Mouse (Mus musculus) megakaryocyte, embryonic 14.5 days (primary cell): ENCODE data around the gene Inka2. TPM values are rescaled to one million over a fixed set of nuclear protein-coding genes. Genes with fewer than 3 reads are reported as not detected.

Source experiments
- H3K27me3 ChIP-seq: replicated peaks from 2 replicates; pipeline ENCODE3; 2012; ENCODE audit warnings: inconsistent platforms
- H3K36me3 ChIP-seq: replicated peaks from 2 replicates; pipeline ENCODE3; 2012; ENCODE audit warnings: low read length, inconsistent platforms, mixed read lengths
- H3K4me1 ChIP-seq: 2 replicates; pipeline ENCODE4 v1.6.1; 2012; ENCODE audit warnings: inconsistent platforms
- H3K4me3 ChIP-seq: replicated peaks from 2 replicates; pipeline ENCODE3; 2012; ENCODE audit warnings: moderate library complexity, mild to moderate bottlenecking, inconsistent platforms
- H3K9me3 ChIP-seq: 2 replicates; pipeline ENCODE4 v1.6.1; 2012; ENCODE audit warnings: inconsistent platforms
- FLI1 ChIP-seq: IDR thresholded peaks from 2 replicates; pipeline ENCODE4 v1.6.1; 2012; ENCODE audit warnings: low read length, inconsistent platforms, mixed read lengths
- GATA1 ChIP-seq: IDR thresholded peaks from 3 replicates; pipeline ENCODE4 v1.6.1; 2012; ENCODE audit warnings: mixed read lengths, low read length, inconsistent platforms, borderline replicate concordance
- polyA plus RNA-seq: library from polyadenylated mRNA; stranded (reverse); fragments of >175 nt; gene quantifications from 2 replicates; pipeline ENCODE4 v1.2.3, GENCODE M21; 2012; ENCODE audit warnings: low replicate concordance; ENCODE audit not compliant: insufficient read depth

Gene Inka2
- polyA plus RNA-seq, 1 experiment: 4.4 TPM

DNA sequence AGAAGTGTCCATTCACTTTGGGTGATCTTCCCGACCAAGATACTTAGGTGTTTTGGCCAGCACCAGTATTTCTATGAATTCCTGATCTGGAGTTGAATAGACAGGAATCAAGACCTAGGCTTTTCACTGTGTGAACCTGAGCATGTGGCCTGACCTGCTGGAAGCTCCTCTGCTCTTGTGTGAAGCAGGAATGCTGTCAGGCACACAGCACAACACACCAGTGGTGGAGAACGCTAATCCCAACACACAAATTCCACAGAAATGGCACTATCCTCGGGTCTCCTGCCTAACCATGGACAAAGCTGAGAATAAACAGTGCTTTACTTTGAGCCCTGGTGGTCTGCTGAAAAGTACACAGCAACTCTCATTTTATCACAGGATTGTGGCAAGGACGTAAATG lies 16.1 kb downstream of the Inka2 start:
- Histone ChIP-seq H3K36me3 (peaks cover 63% of the 10 kb centered on the region), H3K4me3 (no peak overlapping the region), H3K4me1 (peaks cover 68% of the 10 kb centered on the region), H3K27me3 (no peaks in the 10 kb centered on the region), H3K9me3 (no peaks in the 10 kb centered on the region)
- no peak for TF ChIP-seq GATA1
- no peak for TF ChIP-seq FLI1

DNA sequence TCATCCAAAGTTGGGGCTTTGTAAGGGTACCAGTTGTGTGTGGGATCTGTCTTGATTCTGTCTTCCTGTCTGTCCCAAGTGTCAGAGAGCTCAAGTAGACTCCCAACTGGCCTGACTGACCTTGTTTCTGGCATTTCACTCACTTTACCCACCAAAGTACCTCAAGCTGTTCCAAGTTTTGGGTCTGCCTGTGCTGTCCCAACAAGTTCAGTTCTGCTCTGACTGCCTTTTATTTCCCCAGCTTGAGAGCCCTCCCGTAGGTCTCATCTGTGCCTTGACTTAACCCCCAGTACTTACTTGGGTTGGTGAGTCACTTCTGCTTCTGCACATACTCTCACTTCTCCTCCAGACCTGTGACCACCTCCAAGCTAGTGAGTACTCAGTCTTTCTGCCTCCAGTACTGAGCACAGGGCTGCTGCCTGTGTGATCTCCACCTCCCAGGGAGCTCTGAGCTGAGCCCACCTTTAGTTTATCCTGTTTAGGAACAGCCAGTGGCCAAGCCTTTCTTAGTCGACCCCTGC lies 17.3 kb downstream of the Inka2 start:
- Histone ChIP-seq H3K4me1 (peaks cover 66% of the 10 kb centered on the region), H3K4me3 (no peak overlapping the region), H3K36me3 (peaks cover 63% of the 10 kb centered on the region), H3K27me3 (no peaks in the 10 kb centered on the region), H3K9me3 (no peaks in the 10 kb centered on the region)
- no peak for TF ChIP-seq GATA1
- TF ChIP-seq FLI1: no peak

DNA sequence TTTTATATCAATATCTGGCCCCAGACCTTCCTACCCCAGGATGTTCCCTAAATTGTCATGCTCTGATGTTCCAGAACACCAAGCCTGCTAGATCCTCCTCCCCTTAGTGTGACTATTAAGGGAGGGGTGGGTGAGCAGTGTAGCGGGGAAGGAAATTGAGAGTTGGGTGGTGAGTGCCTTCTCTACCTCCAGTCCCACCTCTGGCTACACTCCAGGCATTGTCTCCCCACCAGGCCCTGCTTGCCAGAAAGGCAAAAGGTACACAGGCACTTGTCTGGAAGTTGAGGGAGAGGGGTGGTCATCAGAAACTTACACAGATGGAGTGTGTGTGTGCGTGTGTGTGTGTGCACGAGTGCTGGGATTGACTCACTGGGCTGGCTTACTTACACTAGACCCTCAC lies 18.1 kb downstream of the Inka2 start:
- TF ChIP-seq FLI1 (no peak), GATA1 (no peak)
- no peaks in the 10 kb centered on the region for H3K27me3 ChIP-seq
- H3K36me3 ChIP-seq: peaks cover 63% of the 10 kb centered on the region
- no peaks in the 10 kb centered on the region for H3K9me3 ChIP-seq
- H3K4me3 ChIP-seq: no peak overlapping the region
- peaks cover 66% of the 10 kb centered on the region for H3K4me1 ChIP-seq

DNA sequence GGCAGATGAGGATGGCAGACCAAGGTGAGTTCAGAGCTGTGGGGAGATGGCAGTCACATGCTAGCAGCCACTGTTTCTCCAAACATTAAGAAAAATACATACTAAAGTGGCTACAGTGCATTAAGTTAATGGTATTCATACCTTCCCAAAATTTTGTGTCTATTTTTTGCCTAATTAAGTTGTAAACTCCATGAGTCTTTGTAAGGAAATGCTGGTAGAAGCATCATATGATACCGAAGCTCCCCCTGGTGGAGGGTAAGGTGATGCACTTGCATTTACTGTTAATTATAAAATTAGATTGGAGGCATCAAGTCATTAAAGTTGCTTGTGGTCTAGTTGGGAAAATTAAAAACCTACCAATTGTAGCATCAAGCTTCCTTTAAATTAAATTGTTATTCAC lies 21.6 kb downstream of the Inka2 start:
- H3K36me3 ChIP-seq: peaks cover 77% of the 10 kb centered on the region

DNA sequence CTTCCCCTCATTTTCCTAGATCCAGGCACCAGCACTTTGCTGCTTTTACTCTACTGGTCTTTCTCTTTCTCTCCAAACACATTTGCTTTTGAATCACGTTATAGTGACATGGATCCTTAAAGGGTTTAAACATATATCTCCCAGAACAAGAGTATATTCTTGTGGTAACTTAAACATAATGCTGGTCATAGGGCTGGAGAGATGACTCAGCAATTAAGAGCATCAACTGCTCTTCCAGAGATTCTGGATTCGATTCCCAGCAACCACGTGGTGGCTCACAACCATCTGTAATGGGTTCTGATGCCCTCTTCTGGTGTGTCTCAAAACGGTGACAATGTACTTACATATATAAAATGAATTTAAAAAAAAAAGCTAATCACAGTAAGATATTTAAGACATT lies 28.0 kb downstream of the Inka2 start:
- H3K4me3 ChIP-seq: no peak overlapping the region
- H3K9me3 ChIP-seq: no peaks in the 10 kb centered on the region
- H3K27me3 ChIP-seq: no peaks in the 10 kb centered on the region
- peaks cover 15% of the 10 kb centered on the region for H3K4me1 ChIP-seq
- TF ChIP-seq GATA1 (no peak), FLI1 (no peak)
- peaks cover 94% of the 10 kb centered on the region for H3K36me3 ChIP-seq

More for the DNA sequence above, 21.6 kb downstream of the Inka2 start:
- TF ChIP-seq FLI1 (no peak), GATA1 (no peak)
- no peaks in the 10 kb centered on the region for H3K27me3 ChIP-seq
- H3K4me3 ChIP-seq: no peak overlapping the region
- H3K4me1 ChIP-seq: peaks cover 38% of the 10 kb centered on the region
- H3K9me3 ChIP-seq: no peaks in the 10 kb centered on the region

DNA sequence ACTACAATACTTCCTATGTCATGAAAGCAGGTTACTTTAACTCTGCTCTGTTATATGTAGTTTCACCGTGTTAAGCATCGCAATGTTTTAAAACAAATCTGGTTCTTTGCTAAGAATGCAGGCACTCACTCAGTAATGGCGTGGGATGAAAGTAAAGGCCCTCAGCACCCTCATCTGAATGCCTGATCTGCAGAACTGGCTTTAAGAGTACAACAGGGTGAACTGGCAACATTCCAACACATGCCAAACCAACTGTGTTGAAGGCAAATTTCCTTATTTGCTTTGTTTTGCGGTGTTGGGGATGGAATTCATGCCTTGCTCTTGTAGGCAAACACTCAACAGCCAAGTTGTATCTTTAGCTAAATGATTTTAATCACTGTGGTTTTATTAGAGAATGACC lies 29.1 kb downstream of the Inka2 start:
- TF ChIP-seq GATA1 (no peak), FLI1 (no peak)
- H3K4me3 ChIP-seq: no peak overlapping the region
- H3K27me3 ChIP-seq: no peaks in the 10 kb centered on the region
- H3K4me1 ChIP-seq: peaks cover 15% of the 10 kb centered on the region
- no peaks in the 10 kb centered on the region for H3K9me3 ChIP-seq
- peaks cover 97% of the 10 kb centered on the region for H3K36me3 ChIP-seq

DNA sequence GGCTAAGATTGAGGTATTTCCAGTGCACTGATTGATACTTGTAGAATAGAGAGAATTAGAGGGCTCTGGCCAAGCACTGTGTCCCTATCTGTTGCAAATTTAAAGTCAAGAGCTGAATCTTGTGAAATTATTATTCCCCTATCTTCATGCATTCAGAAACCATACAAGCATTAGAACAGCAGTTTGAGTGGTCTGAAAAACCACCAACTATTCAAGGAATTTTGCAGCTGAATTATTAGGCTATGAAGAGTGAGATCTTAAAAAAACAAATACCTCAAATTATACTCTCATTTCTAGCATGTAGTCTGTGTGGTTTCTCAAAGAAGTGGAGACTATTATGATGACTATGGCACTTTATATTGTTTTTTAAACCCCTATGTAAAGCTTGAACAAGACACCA lies 30.9 kb downstream of the Inka2 start:
- TF ChIP-seq GATA1: no peak
- no peak for TF ChIP-seq FLI1
- peaks cover 16% of the 10 kb centered on the region for H3K4me1 ChIP-seq
- H3K9me3 ChIP-seq: no peaks in the 10 kb centered on the region
- H3K4me3 ChIP-seq: no peak overlapping the region
- no peaks in the 10 kb centered on the region for H3K27me3 ChIP-seq
- peaks cover 98% of the 10 kb centered on the region for H3K36me3 ChIP-seq

DNA sequence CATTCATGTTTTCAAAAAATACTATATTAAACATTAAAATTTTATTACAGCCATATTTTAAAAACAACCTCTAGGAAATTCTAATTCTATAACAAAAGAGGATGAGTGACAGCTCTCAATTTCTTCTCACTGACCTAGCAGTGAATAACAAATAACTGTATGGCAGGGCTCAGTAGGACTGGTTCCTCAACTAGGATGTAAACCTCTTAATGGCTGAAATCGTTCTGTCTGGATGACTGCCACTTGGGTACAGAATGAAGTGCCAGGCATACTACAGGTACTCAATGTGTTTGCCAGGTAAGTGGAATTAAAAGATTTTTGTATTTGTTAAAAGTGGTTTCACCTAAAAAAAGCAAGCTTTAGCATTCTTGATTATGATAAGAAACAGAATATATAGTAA lies 31.7 kb downstream of the Inka2 start:
- TF ChIP-seq GATA1 (no peak), FLI1 (no peak)
- Histone ChIP-seq H3K36me3 (peaks cover 97% of the 10 kb centered on the region), H3K27me3 (no peaks in the 10 kb centered on the region), H3K4me3 (no peak overlapping the region), H3K4me1 (peaks cover 22% of the 10 kb centered on the region), H3K9me3 (no peaks in the 10 kb centered on the region)

DNA sequence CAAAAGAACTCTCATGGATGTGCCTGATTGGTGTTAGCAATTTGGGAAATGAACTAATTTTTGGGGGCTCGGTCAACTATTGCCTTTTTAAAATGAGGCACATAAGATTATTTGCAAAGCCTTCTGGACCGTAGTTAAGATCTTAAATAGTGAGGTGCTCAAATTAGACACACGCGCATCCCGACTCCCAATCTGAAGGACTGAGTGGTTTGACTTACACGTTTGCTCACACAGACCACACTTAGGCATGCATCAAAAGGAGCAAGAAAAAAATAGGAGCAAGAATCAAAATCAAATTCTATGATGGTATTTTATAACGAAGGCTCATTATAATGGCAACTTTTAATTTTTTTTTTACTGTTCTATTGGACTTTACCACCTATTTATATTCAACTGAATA lies 32.7 kb downstream of the Inka2 start:
- Histone ChIP-seq H3K4me1 (peaks cover 22% of the 10 kb centered on the region), H3K27me3 (no peaks in the 10 kb centered on the region), H3K4me3 (no peak overlapping the region), H3K9me3 (no peaks in the 10 kb centered on the region), H3K36me3 (peaks cover 96% of the 10 kb centered on the region)
- TF ChIP-seq GATA1: no peak
- no peak for TF ChIP-seq FLI1

DNA sequence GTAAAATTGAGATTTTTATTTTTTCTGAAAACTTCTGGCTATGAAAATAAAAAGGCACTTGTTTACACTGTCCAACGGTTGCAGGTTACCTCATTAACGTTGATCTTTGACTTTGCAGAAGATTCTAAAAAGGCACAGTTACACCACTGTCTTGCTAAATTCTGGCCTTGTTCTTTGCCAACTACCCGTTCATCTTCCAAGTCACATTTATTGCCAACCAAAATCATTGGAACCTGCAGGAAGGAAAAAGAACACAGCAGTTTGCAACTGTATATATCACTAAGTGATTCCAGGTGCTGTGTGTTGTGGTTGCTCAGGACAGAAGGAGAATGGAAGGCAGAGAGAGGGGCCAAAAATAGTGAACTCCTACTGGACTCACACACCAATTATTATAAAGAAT lies 33.3 kb downstream of the Inka2 start:
- Histone ChIP-seq H3K4me3 (no peak overlapping the region), H3K27me3 (no peaks in the 10 kb centered on the region), H3K36me3 (peaks cover 96% of the 10 kb centered on the region), H3K9me3 (no peaks in the 10 kb centered on the region), H3K4me1 (peaks cover 27% of the 10 kb centered on the region)
- TF ChIP-seq FLI1: no peak
- no peak for TF ChIP-seq GATA1

DNA sequence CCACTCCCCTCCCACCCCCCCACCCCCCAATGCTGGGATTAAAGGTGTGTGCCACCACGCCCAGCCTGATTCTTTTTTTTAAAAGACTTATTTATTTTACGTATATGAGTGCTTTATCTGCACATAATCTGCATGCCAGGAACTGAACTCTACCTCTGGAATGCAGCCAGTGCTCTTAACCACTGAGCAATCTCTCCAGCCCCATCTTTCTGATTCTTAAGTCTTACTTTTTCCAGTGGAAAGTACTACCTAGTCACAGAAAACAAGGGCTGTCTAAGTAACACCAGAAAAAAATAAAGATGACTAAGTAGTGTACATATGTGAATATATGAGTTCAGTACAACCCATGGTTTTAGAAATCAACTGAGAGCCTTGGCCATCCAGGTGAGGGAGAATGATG lies 42.1 kb downstream of the Inka2 start:
- H3K9me3 ChIP-seq: no peaks in the 10 kb centered on the region
- H3K4me1 ChIP-seq: peaks cover 54% of the 10 kb centered on the region
- H3K27me3 ChIP-seq: no peaks in the 10 kb centered on the region
- no peak for TF ChIP-seq GATA1
- H3K4me3 ChIP-seq: no peak overlapping the region
- peaks cover 74% of the 10 kb centered on the region for H3K36me3 ChIP-seq
